Mouse (Mus musculus): ENCODE results near the gene Fstl5.
"Not testable (repeated sequence)": the region's sequence is repeated elsewhere in the genome, so short reads cannot be mapped to it uniquely, and the experiment has no call there.

Fstl5 gene

DNA sequence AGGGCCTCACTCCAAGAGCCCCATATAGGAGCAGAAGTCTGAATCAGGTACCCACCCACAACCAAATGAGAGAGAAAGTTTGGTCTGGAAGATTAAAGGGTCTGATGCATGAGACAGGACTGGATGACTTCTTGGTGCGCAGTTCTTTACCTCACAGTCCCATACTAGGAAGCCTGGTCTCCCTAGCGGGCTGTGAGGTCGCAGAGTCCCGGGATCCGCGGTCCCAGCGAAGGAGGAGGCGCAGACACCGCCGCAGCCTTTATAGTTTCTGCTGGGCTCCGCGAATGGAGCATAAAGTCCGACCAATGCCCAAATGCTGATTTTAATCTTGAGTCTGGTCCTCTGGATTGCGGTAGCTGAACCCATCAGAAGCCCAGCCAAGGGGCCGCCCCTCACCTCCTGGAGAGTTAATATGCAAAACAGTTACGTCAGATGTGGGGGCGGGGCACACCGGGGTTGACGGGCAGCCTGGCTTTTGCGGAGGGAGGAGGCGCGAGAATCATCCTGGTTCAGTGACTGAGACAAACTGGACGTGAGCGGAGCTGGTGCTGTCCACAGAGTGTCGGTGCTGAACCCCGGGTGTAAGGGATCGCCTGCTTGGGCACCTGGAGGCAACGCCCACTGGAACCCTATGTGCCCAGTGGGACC, at the start of gene Fstl5:
TSS of gene Fstl5 (plus strand) at position 211 of the 648 bp plus-strand sequence.
- peak; percentile 8 to 12 for DNase-seq

DNA sequence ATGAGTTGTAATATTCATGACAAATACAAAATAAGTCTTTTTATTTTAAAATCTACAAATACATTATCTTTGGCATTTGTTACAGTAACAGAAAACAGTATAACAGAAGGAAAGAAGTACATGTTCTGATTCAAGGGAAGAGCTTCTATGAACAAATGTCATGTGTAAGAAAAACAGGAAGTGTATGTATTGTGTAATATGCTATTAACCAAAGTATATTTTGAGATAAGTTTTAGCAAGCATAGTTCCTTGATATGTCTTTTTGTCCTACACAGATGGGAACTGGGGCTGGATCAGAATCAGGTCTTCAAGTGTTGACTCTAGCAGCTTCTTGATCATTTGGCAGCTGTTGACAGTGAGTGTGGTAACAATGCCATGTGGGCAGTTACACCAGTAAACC, 48.5 kb upstream of the Fstl5 start:
- DNase-seq, result no peak

DNA sequence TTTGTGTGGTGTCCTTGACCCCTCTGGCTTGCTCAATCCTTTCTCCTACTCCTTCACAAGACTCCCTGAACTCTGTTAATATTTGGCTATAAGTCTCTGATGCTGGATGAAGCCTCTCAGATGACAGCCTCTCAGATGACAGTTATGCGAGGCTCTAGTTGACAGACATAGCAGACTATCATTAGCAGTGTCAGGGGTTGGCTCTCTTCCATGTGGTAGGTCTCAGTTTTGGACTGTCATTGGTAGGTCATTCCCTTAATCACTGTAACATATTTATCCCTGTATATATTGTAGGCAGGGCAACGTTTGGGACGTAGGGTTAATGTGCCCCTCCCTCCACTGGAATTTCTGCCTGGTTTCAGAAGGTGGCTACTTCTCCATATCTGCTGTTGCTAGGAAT, 22.9 kb upstream of the Fstl5 start:
- DNase-seq, result no peak

DNA sequence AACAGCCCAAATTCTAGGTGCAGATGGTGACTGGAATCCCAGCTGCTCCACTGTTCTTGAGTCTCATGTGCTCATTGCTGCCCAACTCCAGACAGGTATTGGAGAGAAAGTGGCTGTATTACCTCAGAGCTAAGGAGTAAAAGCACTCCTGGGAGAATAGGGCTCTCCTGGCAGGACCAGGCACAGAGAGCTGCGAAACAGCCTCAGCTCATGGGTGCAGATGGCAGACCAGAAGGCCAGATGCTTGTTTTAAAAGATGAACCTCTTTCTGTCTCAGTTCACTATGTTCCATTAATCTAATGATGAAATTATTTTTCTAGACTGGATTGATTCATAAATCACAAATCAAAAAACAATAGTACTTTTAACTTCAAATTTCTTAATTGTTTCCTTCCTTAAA, 12.1 kb upstream of the Fstl5 start:
- DNase-seq, result no peak

DNA sequence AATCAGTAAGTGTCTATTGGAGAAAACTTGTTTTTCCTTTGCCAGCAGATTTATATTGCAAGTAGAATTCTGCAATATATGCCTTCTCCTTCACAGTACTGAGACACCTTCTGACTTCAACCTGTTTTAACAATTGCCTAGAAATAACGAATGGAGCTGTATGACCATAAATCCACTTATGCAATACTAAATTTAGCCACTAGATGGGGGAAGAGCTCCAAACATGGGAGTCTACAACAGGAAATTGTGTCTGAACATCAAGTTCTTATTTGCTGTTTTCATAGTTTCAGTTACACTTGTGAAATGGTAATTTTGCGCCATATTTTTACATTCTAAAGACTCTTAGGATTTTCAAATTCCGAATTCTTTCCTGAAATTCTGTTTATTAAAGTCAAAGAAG, 6.2 kb upstream of the Fstl5 start:
- no peak for DNase-seq

DNA sequence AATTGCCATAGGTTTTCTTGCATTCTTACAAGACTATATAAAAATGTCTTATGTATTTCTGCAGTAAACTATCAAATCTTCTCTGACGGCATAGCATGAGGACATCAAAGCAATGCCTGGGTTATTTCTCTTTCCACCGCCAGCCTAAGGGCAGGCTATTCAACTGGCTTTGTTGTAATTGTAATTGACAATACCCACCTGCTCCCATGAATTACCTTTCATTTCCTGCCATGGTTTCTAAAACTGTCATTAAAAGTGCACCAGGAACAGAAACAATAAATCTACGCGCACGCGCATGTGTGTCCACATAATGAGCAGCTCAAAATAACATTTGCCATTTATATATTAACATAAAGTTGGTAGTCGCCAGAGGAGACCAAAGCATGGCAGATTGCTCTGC, 1.2 kb upstream of the Fstl5 start:
- DNase-seq, result no peak

DNA sequence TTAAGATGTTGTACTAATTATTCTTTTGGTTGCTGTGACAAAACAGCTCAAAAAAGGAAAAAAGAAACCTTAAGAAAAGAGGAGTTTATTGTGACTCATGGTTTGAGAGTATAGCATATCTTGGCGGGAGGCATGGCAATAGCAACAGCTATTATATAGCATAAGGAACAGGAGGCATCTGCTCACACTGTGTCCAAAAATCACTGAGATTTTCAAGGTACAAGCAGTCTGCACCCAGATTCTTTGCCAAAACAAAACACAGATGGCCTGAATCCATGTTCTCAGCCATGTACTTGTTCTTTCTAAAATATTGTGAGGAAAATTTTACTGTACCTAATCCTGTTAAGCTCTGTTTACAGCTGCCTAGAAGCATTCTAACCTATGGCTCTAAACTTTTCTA, 66.4 kb downstream of the Fstl5 start:
- no peak for DNase-seq

DNA sequence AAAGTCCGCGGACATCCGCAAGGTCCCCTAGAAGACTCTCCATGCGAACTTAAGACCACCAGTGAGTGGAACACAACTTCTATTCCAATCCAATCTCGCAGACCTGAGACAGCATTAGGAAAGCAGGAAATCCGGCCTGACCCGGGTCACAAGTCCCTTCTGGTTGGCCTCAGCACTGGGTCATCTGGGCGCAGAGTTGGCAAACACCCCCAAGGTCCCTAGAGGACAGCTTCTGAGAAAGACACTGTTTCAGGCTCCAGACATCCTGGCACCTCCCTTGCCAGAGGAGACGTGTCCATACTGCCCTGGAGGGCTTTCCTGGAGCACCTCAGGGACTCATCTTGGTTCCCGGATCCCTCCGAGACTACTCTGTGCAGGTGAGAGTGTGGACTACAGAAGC, 73.8 kb downstream of the Fstl5 start:
- no peak for DNase-seq

DNA sequence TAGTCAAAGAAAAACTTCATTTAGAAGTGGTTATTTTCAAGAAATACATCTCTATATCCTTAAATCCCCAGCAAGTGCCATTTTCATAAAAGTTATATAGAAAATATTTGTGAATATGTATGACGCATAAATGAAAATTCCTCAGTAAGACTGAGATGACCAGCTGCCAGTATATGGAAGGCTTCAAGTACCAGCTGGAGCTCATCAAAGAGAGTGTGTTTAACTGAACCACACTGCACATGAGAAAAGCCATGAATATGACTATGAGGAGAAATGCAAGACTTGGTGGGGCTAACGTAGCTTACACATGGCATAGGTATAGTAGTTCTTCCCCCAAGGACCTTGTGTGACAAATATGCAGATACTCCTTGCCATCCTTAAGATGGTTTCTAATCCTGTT, 164.8 kb downstream of the Fstl5 start:
- no peak for DNase-seq

DNA sequence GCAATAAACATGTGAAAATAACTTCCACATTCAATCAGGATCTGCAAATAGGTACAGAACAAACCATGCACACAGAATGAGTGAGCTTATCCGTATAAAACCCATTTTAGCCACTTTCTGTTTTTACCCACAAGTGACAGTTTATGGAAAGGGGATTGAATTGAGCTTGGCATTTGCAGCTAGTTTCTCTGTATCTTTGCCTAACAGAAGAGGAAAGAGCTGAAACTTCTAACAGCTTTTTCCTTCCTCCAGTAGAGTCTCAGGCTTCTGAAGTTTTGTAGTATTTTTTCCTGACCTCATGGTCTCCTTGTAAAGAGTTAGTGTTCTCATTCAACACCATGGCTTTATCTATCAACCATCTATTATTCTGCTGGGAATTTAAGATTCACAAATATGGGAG, 177.3 kb downstream of the Fstl5 start:
- no peak for DNase-seq

DNA sequence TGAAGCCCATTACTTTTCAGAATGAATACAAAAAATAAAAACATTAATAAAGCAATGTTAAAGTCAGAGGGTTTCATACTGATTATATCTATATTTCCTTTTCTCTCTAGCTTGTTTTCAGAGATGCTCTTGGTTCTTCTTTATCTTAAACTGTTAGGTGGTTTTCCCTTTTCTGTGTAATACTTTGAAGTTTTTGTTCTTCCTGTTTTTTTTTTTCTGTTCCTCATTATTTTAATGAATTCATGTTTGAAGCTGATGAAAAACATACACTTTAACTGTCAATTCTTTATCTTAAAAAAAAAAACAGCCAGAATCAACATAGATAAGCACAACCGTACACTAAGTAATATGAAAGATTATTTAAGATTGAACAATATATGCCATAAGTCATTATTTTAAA, 218.9 kb downstream of the Fstl5 start:
- no peak for DNase-seq

DNA sequence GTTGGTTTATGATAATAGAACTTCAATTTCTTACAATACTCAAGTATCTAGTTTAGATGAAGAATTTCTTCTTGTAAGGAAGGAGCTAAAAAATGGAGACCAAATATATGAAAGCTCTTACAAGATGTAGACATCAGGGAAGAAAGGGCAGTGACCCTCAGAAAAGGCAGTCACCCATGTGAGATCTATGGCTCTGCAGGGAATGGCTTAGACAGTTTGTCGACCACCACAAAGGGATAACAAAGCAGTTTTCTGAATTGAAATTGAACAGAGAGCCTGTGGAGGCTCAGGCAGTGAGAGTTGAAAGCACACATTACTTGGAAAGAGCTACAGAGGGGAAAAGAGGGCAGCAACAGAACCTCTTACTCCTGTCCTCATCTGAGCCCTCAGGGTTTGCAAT, 220.3 kb downstream of the Fstl5 start:
- DNase-seq, result no peak

DNA sequence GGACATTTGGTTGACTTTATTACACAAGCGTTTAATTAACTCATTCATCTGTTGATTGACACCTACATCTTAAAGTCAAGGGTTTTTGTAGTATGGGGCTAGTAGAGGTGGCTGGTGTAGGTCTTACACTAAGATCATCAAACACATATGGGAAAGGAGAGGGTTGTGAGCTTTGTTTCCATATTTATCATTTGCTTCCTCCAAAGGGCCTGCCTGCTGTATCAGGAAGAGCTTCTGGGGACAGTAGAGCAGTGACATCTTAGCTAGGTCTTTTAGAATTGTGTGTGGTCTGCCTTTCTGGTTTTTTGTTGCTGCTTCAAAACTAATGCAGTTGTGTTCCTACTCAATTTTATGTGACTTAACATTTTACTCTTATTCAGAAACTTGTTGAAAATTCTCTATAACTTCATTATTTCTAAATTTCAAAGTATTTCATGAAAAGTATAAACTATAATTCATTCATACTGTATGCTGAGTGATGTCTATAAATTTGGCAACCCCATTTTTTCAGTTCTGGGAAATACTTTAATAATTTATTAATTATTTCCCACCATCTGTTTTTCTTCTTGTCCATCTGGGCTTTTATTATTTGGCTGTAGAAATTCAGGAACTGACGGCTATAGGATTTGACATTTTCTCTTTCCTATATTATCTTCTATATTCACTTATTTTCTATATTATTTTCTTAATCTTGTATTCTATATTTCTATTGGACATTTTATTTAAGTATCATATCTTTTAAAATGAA, 227.1 kb downstream of the Fstl5 start:
- DNase-seq, result no peak

DNA sequence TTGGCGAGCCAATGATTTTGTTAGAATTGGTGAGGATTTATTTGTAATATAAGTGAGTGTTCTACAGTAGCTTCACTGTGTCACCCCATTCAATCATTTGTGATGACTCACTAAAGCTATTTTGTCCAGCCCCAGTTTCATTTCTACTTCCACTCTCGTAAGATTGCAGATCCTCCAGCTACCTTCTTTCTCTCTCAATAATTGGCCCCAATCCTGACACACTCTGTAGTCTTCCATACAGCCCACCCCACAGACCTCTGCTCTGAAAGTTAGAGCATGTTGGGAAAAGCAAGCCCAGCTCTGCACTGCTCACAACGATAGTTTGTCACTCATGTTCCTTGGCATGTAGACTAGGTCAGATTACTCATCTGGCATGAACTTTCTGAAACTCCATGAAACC, 242.9 kb downstream of the Fstl5 start:
- no peak for DNase-seq

DNA sequence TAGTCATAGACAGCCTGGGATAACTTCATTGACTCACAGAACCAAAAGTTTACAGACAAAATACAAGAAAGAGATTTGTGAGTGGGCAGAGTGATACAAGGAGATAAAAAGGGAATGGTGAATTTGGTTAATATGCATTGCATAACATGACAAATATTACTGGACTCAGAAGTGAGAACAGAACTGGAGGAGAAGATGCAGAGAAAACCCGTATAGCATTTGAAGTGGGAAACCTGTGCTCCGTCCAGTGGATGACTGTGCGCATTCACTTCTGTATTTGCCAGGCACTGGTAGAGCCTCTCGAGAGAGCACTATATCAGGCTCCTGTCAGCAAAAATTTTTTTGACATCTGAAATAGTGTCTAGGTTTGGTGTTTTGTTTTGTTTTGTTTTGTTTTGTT, 245.5 kb downstream of the Fstl5 start:
- no peak for DNase-seq

DNA sequence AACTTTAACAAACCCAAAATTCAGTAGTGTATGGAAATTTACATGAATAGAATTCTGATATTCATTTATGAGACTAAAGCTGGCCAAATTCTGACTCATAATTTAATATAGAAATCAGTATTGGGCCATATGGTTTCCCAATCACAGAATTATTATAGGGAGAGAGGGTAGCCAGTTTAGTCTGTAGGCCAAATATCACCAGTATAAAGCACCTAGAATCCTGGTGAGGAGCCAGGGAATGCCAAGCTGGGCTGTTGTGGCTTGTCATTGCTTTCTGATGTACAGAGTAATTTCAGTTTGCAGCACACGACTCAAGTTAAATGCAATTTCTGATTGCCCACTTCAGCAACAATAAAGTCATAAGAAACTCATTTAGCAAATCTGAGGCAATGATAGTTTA, 248.4 kb downstream of the Fstl5 start:
- DNase-seq, result no peak

DNA sequence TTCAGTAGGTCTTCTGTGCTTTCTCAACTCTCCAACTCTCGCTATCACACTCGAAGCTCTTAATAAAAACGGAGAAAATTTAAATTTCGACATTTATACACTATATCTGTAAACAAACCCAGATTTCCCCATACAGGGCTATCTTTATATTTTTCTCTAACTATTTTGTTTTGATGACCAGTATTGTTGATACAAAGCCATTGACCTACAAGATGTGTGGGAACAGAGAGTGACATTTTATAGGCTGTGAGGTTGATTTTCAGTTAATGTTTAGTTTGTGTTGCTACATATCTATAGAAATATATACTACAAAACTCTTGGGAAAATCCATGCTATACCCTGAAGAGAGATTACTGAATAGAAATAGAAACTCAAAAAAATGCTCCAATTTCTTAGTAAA, 262.9 kb downstream of the Fstl5 start:
- DNase-seq, result no peak

DNA sequence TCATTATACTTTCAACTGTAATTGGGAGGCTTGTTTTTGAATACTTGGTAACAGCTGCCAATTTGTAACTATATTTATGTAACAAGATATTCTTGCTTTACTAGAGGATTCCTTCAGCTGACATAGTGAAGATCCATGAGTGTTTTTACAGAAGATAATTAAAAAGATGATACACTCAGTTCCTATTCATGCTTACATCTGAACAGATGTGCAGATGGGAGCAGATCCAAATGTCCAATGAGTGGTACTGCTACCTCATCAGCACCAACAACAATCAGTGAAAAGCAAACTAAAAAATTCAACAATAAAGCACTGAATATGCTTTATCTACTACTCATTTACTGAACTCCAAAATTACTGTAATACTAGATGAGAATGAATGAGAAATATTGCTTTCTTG, 292.9 kb downstream of the Fstl5 start:
- no peak for DNase-seq

DNA sequence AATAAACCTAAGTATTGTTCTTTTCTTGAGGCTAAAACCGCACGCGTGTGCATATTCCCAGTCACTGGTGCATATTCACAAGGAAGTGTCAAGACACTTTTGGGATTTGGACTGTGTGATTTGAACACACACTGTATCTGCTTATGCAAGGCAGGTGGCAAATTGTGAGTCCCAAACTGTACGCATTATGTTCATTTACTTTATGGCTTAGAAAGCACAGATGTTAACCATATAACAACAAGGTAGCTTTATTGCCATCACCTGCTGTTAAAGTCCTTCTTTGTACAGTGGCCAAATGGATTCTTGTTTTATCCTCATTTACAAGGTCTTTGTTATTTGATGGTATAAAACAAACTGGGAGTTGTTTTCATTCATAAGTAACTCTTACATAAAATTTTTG, 295.8 kb downstream of the Fstl5 start:
- DNase-seq, result no peak

DNA sequence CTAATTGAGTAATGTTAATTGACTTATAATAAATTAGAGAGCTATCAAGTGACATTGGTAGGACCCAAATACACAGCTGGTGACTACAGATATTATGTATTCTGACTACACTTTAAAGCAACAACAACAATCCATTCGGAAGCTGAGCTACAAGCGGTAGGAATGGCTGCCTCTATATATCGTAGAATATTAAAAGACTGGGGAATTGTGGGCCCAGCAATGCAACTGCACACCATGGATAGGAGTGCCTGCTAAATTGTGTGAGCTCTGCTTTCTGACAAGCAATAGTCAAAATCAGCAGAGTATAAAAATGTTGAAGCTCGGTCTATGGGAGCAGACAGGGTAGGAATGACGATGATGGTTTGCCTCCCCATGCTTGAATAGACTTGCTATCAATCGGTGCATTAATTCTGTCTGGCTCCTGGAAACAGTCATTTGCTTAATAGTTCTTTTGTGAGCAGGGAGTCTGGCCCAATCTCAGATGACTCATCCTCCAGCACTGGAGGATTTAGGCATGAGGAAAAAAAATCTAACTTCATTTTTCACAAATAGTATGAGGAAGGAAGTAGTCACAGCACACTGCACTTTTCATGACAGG, 354.8 kb downstream of the Fstl5 start:
- no peak for DNase-seq

DNA sequence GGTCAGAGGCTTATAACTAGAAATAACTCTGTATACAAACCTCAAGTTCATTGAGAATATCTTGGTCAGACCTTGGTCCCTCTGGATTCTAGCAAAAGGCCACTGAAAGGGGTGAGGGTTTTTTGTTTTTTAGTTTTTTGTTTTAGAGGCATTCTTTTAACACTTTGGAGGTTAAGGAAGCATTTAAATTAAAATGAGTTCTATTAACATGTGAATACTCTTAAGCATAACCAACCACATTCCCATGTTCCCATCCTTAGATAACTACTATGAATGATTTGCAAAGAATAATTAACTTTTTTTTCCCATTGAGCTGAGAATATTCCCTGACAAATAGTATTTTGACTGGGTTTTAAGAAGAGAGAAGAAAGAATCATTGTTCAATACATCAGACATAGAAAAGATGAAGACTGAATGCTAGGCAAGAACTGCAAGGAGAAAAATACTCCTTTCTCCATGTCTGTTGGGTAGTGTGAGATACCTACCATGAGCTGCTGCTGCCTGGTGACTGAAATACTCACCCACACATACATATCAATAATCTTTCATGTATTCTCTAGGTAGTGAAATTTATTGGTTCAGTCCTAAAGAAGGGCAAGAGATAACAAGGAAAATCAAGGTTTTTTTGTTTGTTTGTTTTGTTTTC, 393.3 kb downstream of the Fstl5 start:
- DNase-seq, result no peak

DNA sequence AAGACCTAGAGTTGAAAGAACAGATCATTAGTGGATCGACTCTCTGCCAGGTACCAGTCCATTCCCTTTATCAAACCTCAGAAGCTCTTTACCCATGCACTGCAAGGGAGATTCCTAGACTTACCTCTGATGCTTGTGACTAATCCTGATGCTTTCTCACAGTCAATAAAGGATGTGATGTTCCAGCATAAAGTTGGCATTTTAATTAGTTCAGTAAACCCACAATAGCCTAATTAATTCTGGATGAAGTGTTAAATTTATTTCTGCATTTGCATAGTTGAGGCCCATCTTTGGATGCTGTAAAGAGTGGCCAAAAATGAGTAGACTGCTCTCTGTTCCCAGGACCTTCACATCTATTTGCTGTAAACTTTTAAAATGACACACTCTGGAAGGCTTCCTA, 394.1 kb downstream of the Fstl5 start:
- no peak for DNase-seq

DNA sequence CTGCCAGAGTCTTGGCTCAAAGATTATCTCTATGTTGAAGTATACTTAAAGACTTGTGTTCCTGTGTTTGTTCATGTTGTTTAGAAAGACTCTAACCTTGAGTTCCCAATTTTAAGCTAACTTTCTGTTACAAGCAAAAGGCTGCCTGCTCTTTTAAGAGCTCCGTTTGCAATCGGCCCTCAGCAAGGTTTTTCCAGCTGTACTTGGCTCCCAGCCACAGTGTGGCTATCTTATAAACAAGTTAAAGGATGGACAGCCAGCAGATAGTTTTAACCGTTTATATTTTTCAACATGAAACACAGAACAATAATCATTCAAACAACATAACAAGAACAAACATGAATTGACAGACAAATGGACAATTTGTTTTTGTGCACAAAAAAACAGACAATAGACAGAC, 433.8 kb downstream of the Fstl5 start:
- not testable (repeated sequence) for DNase-seq

DNA sequence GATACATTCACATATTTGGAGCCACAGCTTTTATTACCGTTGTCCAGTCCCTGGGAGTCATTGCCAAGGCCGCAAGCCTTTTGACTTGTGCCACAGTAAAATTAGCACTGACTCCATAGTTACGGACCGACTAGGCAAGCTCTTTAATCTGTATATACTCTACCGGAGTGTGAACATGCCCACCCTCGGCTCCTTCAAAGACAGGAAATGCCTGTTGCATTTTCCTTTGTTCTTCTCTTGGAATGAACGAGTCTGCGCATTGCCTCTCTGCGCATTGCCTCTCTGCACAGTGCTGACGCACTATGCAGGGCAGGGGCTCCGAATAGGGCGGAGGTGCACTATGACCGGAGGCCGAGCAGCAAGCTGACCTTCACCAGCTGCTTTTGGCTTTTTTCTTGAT, 434.7 kb downstream of the Fstl5 start:
- no peak for DNase-seq
